Mouse (Mus musculus) naive thymus-derived CD4-positive, alpha-beta T cell, adult 2 months (primary cell): Measurements from ENCODE around the gene Hnrnph3.

Experiments used
- DNase-seq: peaks from one replicate; pipeline ENCODE4 v3.0.0-alpha.2; 2011; ENCODE audit warnings: low read depth

Hnrnph3 gene

GRCm38 (mm10) chr10:63032267-63032666 lies 8.2 kb upstream of the Hnrnph3 start:
- DNase-seq = no peak

DNA sequence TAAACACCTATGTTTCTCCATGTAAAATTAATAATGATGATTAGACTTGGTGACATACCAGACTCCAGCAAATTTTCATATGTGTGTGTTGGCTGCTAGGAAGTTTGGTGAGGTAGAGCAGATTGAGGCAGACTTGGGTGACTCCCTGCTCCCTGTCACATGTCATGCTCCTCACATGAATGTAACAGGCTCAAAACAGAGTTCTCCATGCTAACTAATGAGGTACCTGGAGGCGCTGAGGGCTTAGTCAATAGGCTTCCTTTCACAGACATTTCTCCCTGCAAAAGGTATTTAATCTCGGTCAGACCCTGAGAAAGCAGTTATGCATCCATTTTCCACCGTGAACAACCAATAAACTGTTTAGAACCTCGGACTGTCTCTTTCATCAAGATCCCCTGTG lies 4.4 kb upstream of the Hnrnph3 start:
- no peak for DNase-seq

- no peak for DNase-seq
Observed at GRCm38 (mm10) chr10:63027376-63028161, 3.6 kb upstream of the Hnrnph3 start.

- no peak for DNase-seq
Observed at GRCm38 (mm10) chr10:63026795-63027160, 2.8 kb upstream of the Hnrnph3 start.

- DNase-seq = no peak
Observed at GRCm38 (mm10) chr10:63026156-63026794, 2.3 kb upstream of the Hnrnph3 start.

- peak; percentile 44 for DNase-seq
Observed at GRCm38 (mm10) chr10:63025491-63026011, 1.5 kb upstream of the Hnrnph3 start.

DNA sequence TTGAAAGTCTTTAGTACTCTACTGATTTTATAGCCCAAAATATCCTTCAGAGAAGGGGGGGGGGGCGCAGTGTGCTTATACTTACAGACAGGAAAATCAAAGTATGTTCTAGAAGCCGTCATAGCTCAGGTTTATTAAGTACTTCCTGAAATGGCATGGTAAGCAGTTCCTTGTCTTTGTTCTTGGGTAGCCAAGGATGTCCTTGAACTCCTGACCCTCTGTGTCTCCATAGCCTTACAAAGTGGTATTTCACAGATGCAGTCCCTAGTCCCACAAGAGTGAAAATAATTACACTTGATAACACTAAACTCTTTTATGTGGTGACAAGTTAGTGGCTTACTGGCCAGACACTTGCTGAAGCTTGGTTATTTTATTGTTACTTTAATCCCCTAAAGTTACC lies 999 bp upstream of the Hnrnph3 start:
- DNase-seq = peak; percentile 47

DNA sequence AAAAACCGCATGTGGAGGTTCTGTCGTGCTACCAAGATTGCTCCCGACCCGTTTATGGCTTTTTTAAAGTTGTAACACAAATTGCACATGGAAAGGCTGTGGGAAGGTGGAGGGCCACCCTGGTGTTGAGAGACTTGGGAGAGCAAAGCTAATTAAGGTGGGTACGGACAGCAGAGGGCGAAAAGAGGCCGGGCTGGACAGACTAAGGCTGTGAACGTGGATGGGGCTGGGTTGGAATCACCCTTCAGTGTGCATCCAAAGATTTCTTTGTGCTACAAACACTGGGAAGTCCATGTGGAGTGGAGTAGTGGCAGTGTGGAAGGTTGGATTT lies 528 bp upstream of the Hnrnph3 start:
- no peak for DNase-seq

GRCm38 (mm10) chr10:63023121-63023748 lies 782 bp downstream of the Hnrnph3 start:
- peak; percentile 68 for DNase-seq

GRCm38 (mm10) chr10:63022541-63023120 lies 1.4 kb downstream of the Hnrnph3 start:
- peak; percentile 58 for DNase-seq

DNA sequence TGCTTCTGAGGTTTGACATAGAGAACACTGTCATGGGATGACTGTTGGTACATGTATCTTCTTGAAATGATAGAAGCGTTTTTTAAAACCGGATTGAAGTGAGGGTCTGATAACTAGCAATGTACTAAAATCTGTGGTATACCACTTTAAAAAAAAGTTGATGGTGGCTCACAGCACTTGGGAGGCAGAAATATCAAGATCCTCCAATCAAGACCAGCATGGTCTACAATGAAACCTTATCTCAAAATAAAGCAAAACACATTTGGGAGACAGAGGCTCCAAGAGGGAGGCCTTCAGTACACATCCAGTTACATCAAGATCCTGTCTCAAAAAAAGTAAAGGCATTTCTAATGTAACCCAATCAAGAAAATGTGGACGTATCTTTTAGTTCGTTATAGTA lies 2.3 kb downstream of the Hnrnph3 start:
- peak; percentile 17 for DNase-seq

DNA sequence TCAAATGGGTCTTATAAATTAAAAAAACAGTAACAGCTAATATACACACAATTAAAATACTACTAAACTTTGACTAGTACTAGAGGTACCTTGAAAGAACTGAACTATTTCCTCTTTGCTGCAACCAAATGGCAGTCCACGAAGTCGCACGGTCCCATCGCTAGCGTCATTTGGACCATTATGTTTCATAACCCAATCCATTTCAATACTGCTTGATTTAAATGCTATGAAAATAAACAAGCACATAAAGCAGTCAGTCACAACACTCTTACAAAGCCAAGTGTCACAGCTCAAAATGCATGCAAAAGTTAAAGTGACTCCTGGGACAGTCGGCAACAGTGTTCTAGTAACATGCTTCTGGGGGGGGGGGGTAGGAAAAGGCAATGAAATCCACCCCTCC lies 4.7 kb downstream of the Hnrnph3 start:
- DNase-seq = no peak

- no peak for DNase-seq
Observed at GRCm38 (mm10) chr10:63014168-63014567, 9.8 kb downstream of the Hnrnph3 start.

GRCm38 (mm10) chr10:63013476-63013875 lies 10.5 kb downstream of the Hnrnph3 start:
- no peak for DNase-seq

GRCm38 (mm10) chr10:63011556-63011955 lies 12.5 kb downstream of the Hnrnph3 start:
- DNase-seq = no peak

GRCm38 (mm10) chr10:63010268-63010667 lies 13.7 kb downstream of the Hnrnph3 start:
- DNase-seq = no peak

DNA sequence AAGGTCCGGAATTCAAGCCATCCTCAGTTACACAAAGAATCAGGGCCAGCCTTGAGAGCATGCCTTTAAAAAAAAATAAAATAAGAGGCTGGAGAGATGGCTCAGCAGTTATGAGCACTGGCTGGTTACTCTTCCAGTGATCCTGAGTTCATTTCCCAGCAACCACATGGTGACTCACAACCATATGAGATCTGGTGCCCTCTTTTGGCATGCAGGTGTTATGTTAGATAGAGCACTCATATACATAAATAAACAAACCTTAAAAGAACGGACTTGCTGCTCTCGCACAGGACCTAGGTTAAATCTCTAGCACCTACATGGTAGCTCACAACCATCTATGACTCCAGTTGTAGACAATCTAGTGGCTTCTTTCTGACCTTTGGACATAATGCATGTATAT lies 15.8 kb downstream of the Hnrnph3 start:
- DNase-seq = no peak

GRCm38 (mm10) chr10:63004556-63004955 lies 19.5 kb downstream of the Hnrnph3 start:
- no peak for DNase-seq

- no peak for DNase-seq
Observed at GRCm38 (mm10) chr10:63003252-63003651, 20.8 kb downstream of the Hnrnph3 start.

GRCm38 (mm10) chr10:63000584-63000983 lies 23.4 kb downstream of the Hnrnph3 start:
- DNase-seq = no peak

GRCm38 (mm10) chr10:62993991-62994390 lies 30.0 kb downstream of the Hnrnph3 start:
- no peak for DNase-seq

- no peak for DNase-seq
Observed at GRCm38 (mm10) chr10:62990636-62991035, 33.4 kb downstream of the Hnrnph3 start.

GRCm38 (mm10) chr10:62987341-62987740 lies 36.7 kb downstream of the Hnrnph3 start:
- DNase-seq = peak; percentile 67
